Mouse (Mus musculus) layer of hippocampus, adult 9-11 months (tissue): Measurements from ENCODE around the gene Sec13.
"Not testable (repeated sequence)": the region's sequence is repeated elsewhere in the genome, so short reads cannot be mapped to it uniquely, and the experiment has no call there.

Source experiments
- DNase-seq: peaks from one replicate; pipeline ENCODE4 v3.0.0; 2022

The Sec13 gene

GRCm38 (mm10) chr6:113740236-113741217, at the start of gene Sec13:
Gene Sec13 (minus strand): TSS chr6:113740743.
- DNase-seq = peak; percentile 77

GRCm38 (mm10) chr6:113787459-113787968, 47.0 kb upstream of the Sec13 start:
- no peak for DNase-seq

- DNase-seq = no peak
Measured at GRCm38 (mm10) chr6:113785658-113786057, 45.1 kb upstream of the Sec13 start.

GRCm38 (mm10) chr6:113778229-113778753, 37.7 kb upstream of the Sec13 start:
- no peak for DNase-seq

- no peak for DNase-seq
Measured at GRCm38 (mm10) chr6:113768804-113769203, 28.3 kb upstream of the Sec13 start.

GRCm38 (mm10) chr6:113761644-113762043, 21.1 kb upstream of the Sec13 start:
- DNase-seq = no peak

GRCm38 (mm10) chr6:113749119-113749685, 8.7 kb upstream of the Sec13 start:
- no peak for DNase-seq

GRCm38 (mm10) chr6:113748351-113748750, 7.8 kb upstream of the Sec13 start:
- DNase-seq = no peak

GRCm38 (mm10) chr6:113747284-113747683, 6.7 kb upstream of the Sec13 start:
- DNase-seq = no peak

- no peak for DNase-seq
Measured at GRCm38 (mm10) chr6:113745117-113745516, 4.6 kb upstream of the Sec13 start.

- DNase-seq = no peak
Measured at GRCm38 (mm10) chr6:113743111-113743510, 2.6 kb upstream of the Sec13 start.

GRCm38 (mm10) chr6:113742321-113742720, 1.8 kb upstream of the Sec13 start:
- DNase-seq = no peak

GRCm38 (mm10) chr6:113741425-113741824, 882 bp upstream of the Sec13 start:
- DNase-seq = peak; percentile 57

GRCm38 (mm10) chr6:113737318-113738046, 3.1 kb downstream of the Sec13 start:
- DNase-seq = no peak

- no peak for DNase-seq
Measured at GRCm38 (mm10) chr6:113731296-113731695, 9.2 kb downstream of the Sec13 start.

GRCm38 (mm10) chr6:113728181-113728580, 12.4 kb downstream of the Sec13 start:
- no peak for DNase-seq

GRCm38 (mm10) chr6:113721061-113721460, 19.5 kb downstream of the Sec13 start:
- DNase-seq = no peak

GRCm38 (mm10) chr6:113719878-113720277, 20.7 kb downstream of the Sec13 start, which contains the start of gene Ghrl:
Gene Ghrl (minus strand): TSS chr6:113719880.
- no peak for DNase-seq

- no peak for DNase-seq
Measured at GRCm38 (mm10) chr6:113717541-113717940, 23.0 kb downstream of the Sec13 start.

GRCm38 (mm10) chr6:113714797-113715196, 25.7 kb downstream of the Sec13 start:
- no peak for DNase-seq

- DNase-seq = peak; percentile 30
Measured at GRCm38 (mm10) chr6:113714276-113714675, 26.3 kb downstream of the Sec13 start.

- DNase-seq = not testable (repeated sequence)
Measured at GRCm38 (mm10) chr6:113713389-113713788, 27.2 kb downstream of the Sec13 start.

- no peak for DNase-seq
Measured at GRCm38 (mm10) chr6:113712718-113713117, 27.8 kb downstream of the Sec13 start.
